Mouse (Mus musculus): ENCODE measurements around the gene Gpr85. TPM values are rescaled to one million over a fixed set of nuclear protein-coding genes. Genes with fewer than 3 reads are reported as not detected.
A peak's percentile ranks its signal among the peaks of the same experiment; 100 is the strongest.
"Not testable (repeated sequence)": the region's sequence is repeated elsewhere in the genome, so short reads cannot be mapped to it uniquely, and the experiment has no call there.

The Gpr85 gene
- polyA plus RNA-seq, 1 experiment from 2014 or later = 5.7 TPM

- Histone ChIP-seq H3K4me2 (no peak overlapping the region), H3K36me3 (ENCODE audit: control insufficient read depth, insufficient read depth, low read length) (no peaks in the 10 kb centered on the region), H3K9me3 (ENCODE audit: control insufficient read depth, low read length) (no peaks in the 10 kb centered on the region), H3K27me3 (replicated peaks; ENCODE audit: control insufficient read depth, insufficient read depth, low read length) (no peaks in the 10 kb centered on the region), H3K27ac (ENCODE audit: low read depth, low read length) (no peak overlapping the region), H3K4me1 (replicated peaks; ENCODE audit: control insufficient read depth, insufficient read depth, low read length) (no peaks in the 10 kb centered on the region), H3K9ac (ENCODE audit: low read depth, low read length) (no peak overlapping the region), H3K4me3 (ENCODE audit: low read depth, low read length) (no peak overlapping the region)
- no peak for DNase-seq (ENCODE audit: low spot score)
- no peak for ATAC-seq (replicated peaks; ENCODE audit: low FRiP score)
- whole genome bisulfite sequencing = 73% methylated on average over 1 of the region's 1 CpGs
Observed at GRCm38 (mm10) chr6:13860596-13860995, 20.9 kb upstream of the Gpr85 start.

GRCm38 (mm10) chr6:13859877-13860585 is 20.3 kb upstream of the Gpr85 start:
- ATAC-seq (replicated peaks; ENCODE audit: low FRiP score) = no peak
- no peak overlapping the region for H3K4me3 ChIP-seq (ENCODE audit: low read depth, low read length)
- H3K4me1 ChIP-seq (replicated peaks; ENCODE audit: control insufficient read depth, insufficient read depth, low read length) = no peaks in the 10 kb centered on the region
- no peak for DNase-seq (ENCODE audit: low spot score)
- H3K9ac ChIP-seq (ENCODE audit: low read depth, low read length) = no peak overlapping the region
- H3K36me3 ChIP-seq (ENCODE audit: control insufficient read depth, insufficient read depth, low read length) = no peaks in the 10 kb centered on the region
- no peak overlapping the region for H3K4me2 ChIP-seq
- no peaks in the 10 kb centered on the region for H3K27me3 ChIP-seq (replicated peaks; ENCODE audit: control insufficient read depth, insufficient read depth, low read length)
- no peak overlapping the region for H3K27ac ChIP-seq (ENCODE audit: low read depth, low read length)
- 54% methylated on average over 6 of the region's 6 CpGs for WGBS
- no peaks in the 10 kb centered on the region for H3K9me3 ChIP-seq (ENCODE audit: control insufficient read depth, low read length)

DNA sequence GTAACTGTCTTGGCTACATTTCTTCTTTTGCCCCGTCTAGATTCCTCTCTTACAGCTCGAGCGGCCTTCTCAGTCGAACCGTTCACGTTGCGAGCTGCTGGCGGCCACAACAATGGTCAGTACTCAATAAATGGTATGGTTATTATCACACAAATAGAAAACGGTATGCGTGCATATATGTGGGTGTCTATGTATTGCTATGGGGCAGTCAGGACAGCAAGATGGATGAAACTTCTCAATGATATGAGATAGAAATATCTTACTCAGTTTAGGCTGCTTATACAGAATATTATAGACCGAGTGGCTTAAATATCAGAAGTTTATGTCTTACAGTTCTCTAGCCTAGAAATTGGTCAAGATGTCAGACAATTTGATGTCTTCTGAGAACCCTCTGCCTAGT is 14.5 kb upstream of the Gpr85 start:
- Histone ChIP-seq H3K9me3 (ENCODE audit: control insufficient read depth, low read length) (no peaks in the 10 kb centered on the region), H3K4me2 (no peak overlapping the region), H3K4me3 (ENCODE audit: low read depth, low read length) (no peak overlapping the region), H3K27ac (ENCODE audit: low read depth, low read length) (no peak overlapping the region), H3K27me3 (replicated peaks; ENCODE audit: control insufficient read depth, insufficient read depth, low read length) (no peaks in the 10 kb centered on the region), H3K9ac (ENCODE audit: low read depth, low read length) (no peak overlapping the region), H3K4me1 (replicated peaks; ENCODE audit: control insufficient read depth, insufficient read depth, low read length) (no peaks in the 10 kb centered on the region), H3K36me3 (ENCODE audit: control insufficient read depth, insufficient read depth, low read length) (no peaks in the 10 kb centered on the region)
- 34% methylated on average over 11 of the region's 11 CpGs for WGBS
- no peak for DNase-seq (ENCODE audit: low spot score)
- ATAC-seq (replicated peaks; ENCODE audit: low FRiP score) = 0 out of 2 replicates have a peak, but pooled peaks have one; percentile 31

GRCm38 (mm10) chr6:13853244-13853643 is 13.5 kb upstream of the Gpr85 start:
- H3K4me3 ChIP-seq (ENCODE audit: low read depth, low read length) = no peak overlapping the region
- H3K9ac ChIP-seq (ENCODE audit: low read depth, low read length) = no peak overlapping the region
- H3K4me2 ChIP-seq = no peak overlapping the region
- H3K27me3 ChIP-seq (replicated peaks; ENCODE audit: control insufficient read depth, insufficient read depth, low read length) = no peaks in the 10 kb centered on the region
- DNase-seq (ENCODE audit: low spot score) (no peak), ATAC-seq (replicated peaks; ENCODE audit: low FRiP score) (no peak)
- 81% methylated on average over 4 of the region's 4 CpGs for WGBS
- H3K4me1 ChIP-seq (replicated peaks; ENCODE audit: control insufficient read depth, insufficient read depth, low read length) = no peaks in the 10 kb centered on the region
- H3K27ac ChIP-seq (ENCODE audit: low read depth, low read length) = no peak overlapping the region
- no peaks in the 10 kb centered on the region for H3K36me3 ChIP-seq (ENCODE audit: control insufficient read depth, insufficient read depth, low read length)
- no peaks in the 10 kb centered on the region for H3K9me3 ChIP-seq (ENCODE audit: control insufficient read depth, low read length)

GRCm38 (mm10) chr6:13846031-13846430 is 6.3 kb upstream of the Gpr85 start:
- H3K27ac ChIP-seq (ENCODE audit: low read depth, low read length); DNase-seq (ENCODE audit: low spot score); H3K4me1 ChIP-seq (replicated peaks; ENCODE audit: control insufficient read depth, insufficient read depth, low read length); H3K4me2 ChIP-seq; H3K9me3 ChIP-seq (ENCODE audit: control insufficient read depth, low read length); H3K9ac ChIP-seq (ENCODE audit: low read depth, low read length); H3K4me3 ChIP-seq (ENCODE audit: low read depth, low read length); H3K27me3 ChIP-seq (replicated peaks; ENCODE audit: control insufficient read depth, insufficient read depth, low read length); H3K36me3 ChIP-seq (ENCODE audit: control insufficient read depth, insufficient read depth, low read length); ATAC-seq (replicated peaks; ENCODE audit: low FRiP score): not testable (repeated sequence)
- WGBS = 88% methylated on average over 1 of the region's 1 CpGs

DNA sequence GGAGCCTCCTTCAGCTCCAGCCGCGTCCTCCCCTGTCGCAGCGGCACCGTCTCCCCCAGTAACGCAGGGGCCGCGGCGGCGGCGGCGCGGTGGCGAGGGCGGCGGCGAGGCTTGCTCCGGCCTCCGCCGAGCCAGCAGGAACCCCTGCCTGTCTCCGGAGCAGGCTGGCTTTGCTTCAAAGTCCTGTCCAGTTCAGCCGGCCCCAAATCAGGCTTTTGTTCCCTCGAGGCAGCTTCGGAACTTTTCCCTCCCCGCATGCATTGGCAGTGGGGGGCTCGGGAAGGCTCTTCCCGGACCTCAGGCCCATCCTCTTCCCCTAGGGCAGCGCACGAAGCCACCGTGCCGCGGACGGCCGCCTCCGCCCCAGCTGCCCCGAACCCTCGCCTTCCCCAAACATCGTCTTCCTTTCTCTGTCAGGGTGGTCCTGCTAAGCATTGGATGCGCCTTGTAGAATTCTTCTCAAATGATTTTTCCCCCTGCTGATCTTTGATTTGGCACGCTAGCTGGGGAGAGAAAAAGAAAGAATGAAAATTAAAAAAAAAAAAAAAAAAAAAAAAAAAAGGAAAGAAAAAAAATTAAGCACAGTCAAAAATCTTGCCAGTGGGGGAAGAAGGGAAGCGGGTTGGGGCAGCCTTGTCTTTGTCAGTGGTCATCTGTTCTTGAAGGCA is 931 bp downstream of the Gpr85 start:
- Histone ChIP-seq H3K4me3 (ENCODE audit: low read depth, low read length) (peak overlapping the region; percentile 54), H3K9me3 (ENCODE audit: control insufficient read depth, low read length) (no peaks in the 10 kb centered on the region), H3K4me1 (replicated peaks; ENCODE audit: control insufficient read depth, insufficient read depth, low read length) (no peaks in the 10 kb centered on the region), H3K36me3 (ENCODE audit: control insufficient read depth, insufficient read depth, low read length) (no peaks in the 10 kb centered on the region), H3K9ac (ENCODE audit: low read depth, low read length) (peak overlapping the region; percentile 69), H3K27ac (ENCODE audit: low read depth, low read length) (peak overlapping the region; percentile 47), H3K4me2 (peak overlapping the region; percentile 95), H3K27me3 (replicated peaks; ENCODE audit: control insufficient read depth, insufficient read depth, low read length) (peaks cover 6% of the 10 kb centered on the region; the same call in 1 of the 2 replicates)
- under 1% methylated on average over 40 of the region's 41 CpGs for WGBS
- DNase-seq (ENCODE audit: low spot score) (peak; percentile 66), ATAC-seq (replicated peaks; ENCODE audit: low FRiP score) (peak; percentile 73)

DNA sequence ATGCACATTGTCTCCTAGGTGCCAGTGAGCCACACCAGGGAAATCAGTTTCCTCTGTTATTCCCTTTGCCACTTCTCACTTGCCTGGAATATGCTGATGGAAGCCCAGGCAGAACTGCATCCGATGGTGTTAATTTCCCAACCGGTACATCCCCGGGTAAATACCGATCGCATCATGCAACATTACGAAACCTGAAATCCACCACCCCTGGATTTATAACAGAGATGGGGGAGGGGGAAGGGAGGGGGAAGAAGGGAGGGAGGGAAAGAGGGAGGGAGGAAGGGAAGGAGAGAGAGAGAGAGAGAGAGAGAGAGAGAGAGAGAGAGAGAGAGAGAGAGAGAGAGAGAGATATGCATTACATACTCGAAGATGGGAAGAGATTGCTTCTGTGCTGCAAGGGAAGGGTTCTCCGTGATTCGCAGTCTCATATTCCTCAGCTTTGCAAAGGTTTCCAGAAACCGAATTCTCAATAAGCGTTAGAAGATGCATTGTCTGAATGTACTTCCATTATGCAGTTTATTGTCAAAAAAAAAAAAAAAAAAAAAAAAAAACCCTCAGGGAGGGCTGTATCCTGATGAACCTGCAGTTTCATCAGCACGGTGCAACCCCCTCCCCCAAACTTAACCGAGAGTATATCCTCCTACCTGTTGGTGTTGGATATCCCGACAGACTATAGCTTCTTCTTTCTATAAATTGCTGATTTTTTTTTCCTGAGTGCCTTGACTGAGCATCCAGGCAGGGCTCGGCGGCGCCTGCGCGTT is 1.6 kb downstream of the Gpr85 start:
- DNase-seq (ENCODE audit: low spot score) = no peak

DNA sequence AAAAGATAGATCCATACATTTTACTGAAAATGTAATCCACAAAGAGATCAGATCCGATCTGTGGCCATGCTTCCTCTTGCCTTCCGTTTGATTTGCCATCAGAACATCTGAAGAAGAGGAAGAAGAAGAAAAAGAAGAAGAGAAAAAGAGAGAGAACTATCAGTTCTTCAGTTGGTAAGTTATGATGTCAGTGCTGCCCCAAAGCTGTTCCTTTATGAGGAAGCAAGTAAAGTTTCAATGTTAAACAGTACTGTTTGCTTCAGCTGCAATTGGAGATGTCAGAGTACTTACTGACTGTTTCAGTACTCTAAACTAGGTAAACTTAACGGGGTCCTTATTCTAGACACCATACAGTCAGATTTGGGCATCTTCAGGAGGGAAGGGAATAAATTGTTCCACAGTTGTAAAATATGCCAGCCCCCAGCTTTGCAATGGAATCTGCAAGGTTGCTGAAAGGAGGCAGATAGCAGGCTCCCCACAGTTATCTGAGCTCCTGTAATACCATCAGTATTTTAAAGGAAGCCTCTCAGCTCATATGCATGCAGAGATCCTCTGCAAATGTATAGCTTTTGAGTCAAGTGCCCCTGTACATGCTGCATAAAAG is 2.7 kb downstream of the Gpr85 start:
- Histone ChIP-seq H3K27me3 (replicated peaks; ENCODE audit: control insufficient read depth, insufficient read depth, low read length) (peaks cover 6% of the 10 kb centered on the region; the same call in 1 of the 2 replicates), H3K4me1 (replicated peaks; ENCODE audit: control insufficient read depth, insufficient read depth, low read length) (no peaks in the 10 kb centered on the region), H3K36me3 (ENCODE audit: control insufficient read depth, insufficient read depth, low read length) (no peaks in the 10 kb centered on the region), H3K9me3 (ENCODE audit: control insufficient read depth, low read length) (no peaks in the 10 kb centered on the region), H3K4me2 (peak overlapping the region; percentile 95; the same call in 1 of the 2 replicates), H3K9ac (ENCODE audit: low read depth, low read length) (no peak overlapping the region), H3K27ac (ENCODE audit: low read depth, low read length) (no peak overlapping the region), H3K4me3 (ENCODE audit: low read depth, low read length) (no peak overlapping the region)
- ATAC-seq (replicated peaks; ENCODE audit: low FRiP score) = no peak
- DNase-seq (ENCODE audit: low spot score) = no peak
- 48% methylated on average over 3 of the region's 3 CpGs for WGBS

More for the DNA sequence above, 1.6 kb downstream of the Gpr85 start:
- WGBS = 3% methylated on average over 19 of the region's 19 CpGs
- no peaks in the 10 kb centered on the region for H3K9me3 ChIP-seq (ENCODE audit: control insufficient read depth, low read length)
- H3K9ac ChIP-seq (ENCODE audit: low read depth, low read length) = peak overlapping the region; percentile 69; the same call in 1 of the 2 replicates
- H3K4me3 ChIP-seq (ENCODE audit: low read depth, low read length) = peak overlapping the region; percentile 54
- peak overlapping the region; percentile 95 for H3K4me2 ChIP-seq
- H3K27me3 ChIP-seq (replicated peaks; ENCODE audit: control insufficient read depth, insufficient read depth, low read length) = peaks cover 6% of the 10 kb centered on the region; the same call in 1 of the 2 replicates
- no peak; the same call in 1 of the 2 replicates for ATAC-seq (replicated peaks; ENCODE audit: low FRiP score)
- no peaks in the 10 kb centered on the region for H3K4me1 ChIP-seq (replicated peaks; ENCODE audit: control insufficient read depth, insufficient read depth, low read length)
- H3K36me3 ChIP-seq (ENCODE audit: control insufficient read depth, insufficient read depth, low read length) = no peaks in the 10 kb centered on the region
- H3K27ac ChIP-seq (ENCODE audit: low read depth, low read length) = no peak overlapping the region
